Mouse (Mus musculus): ENCODE measurements around the gene Sptb.

The Sptb gene

DNA sequence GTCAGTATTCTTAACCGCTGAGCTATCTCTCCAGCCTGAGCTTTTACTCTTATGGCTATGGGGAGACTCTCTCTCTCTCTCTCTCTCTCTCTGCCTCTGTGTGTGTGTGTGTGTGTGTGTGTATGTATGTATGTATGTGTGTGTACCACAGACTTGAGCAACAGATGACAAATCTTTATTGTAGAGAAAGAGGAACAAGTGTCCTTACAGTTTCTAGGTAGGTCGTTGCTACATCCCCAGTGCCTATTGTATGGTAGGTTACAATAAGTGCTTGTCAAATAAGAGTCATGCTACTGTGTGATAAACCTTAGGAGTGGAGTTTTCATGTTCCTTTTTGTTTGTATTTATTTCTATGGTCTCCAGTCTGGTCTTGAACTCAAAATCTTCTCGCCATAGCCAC is 170.2 kb downstream of the Sptb start:
- DNase-seq = no peak

GRCm38 (mm10) chr12:76537434-76537833 is 172.9 kb downstream of the Sptb start:
- peak; percentile 44 to 82 for DNase-seq

GRCm38 (mm10) chr12:76536591-76537153 is 173.7 kb downstream of the Sptb start:
- no peak for DNase-seq

DNA sequence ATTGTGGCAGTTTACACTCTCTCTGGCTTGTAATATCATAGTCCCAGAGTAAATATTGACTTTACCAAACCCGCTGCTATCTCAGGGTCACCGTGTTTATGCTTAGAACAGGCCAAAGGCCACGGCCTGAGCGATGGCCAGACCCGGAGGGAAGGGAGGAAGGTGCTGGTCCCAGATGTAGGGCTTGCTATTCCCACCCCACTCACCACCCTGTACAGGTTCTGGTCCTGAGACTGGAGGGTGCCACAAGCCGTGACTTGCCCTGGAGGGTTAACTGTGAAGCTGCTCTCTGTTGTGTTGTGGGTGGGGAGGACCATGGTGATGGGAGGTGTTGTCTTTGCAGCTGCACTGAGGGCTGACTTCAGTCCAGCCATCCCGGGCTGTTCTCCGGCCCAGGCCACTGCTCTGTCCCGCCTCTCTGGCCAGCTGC is 174.9 kb downstream of the Sptb start:
- no peak for DNase-seq

DNA sequence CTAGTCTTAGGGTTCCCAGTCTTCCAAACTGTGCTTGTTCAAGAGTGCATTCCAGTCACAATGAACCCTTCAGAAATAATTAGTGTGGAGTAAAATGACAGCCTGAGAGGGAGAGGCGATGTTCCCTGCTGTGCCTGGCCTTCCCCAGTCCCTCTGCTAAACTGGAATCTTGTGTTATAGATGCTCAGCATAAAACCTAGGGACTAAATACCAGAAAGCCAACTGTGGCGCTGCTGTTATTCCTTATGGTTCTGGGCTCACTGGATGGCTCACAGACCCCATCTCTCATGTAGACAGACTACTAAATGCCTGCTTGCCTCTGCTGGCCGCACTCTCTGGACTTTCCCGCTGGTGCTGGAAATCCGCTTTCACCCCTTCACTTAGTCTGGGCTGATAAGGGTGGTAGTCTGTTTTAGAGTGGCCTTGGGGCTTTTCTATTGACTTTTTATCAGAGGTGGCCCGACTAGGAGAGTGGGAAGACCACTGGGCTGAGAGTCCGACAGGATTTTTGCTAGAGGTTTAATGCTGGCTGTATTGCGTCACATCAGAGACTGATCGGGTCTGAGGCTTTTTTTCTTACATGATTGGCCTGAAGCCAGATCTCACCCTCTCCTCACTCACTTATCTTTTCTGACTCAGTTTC is 175.6 kb downstream of the Sptb start:
- DNase-seq = no peak

DNA sequence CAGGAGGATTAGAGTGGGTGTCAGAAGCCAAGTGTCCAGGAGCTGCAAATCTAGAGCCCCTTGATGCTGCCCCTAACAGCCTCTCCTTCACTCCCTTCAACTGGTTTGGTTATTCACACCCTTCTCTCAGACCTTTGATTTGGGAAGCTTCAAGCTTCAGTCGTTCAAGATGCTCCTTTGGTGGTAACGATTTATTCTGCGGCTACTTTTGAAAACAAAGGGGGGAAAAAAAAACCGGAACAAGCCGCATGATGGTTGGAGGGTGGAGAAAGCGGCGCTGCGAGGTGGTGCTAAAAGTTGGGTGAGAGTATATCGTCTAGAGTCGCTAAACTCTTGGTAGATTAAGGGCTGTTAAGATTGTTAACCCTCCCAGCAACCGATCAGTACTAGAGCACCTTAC is 176.1 kb downstream of the Sptb start:
- no peak for DNase-seq

GRCm38 (mm10) chr12:76533377-76534222 is 176.7 kb downstream of the Sptb start:
- peak; percentile 51 to 98 for DNase-seq

- peak in 1 of 2 experiments; percentile 95 for DNase-seq
Measured at GRCm38 (mm10) chr12:76532926-76533376, 177.4 kb downstream of the Sptb start.

DNA sequence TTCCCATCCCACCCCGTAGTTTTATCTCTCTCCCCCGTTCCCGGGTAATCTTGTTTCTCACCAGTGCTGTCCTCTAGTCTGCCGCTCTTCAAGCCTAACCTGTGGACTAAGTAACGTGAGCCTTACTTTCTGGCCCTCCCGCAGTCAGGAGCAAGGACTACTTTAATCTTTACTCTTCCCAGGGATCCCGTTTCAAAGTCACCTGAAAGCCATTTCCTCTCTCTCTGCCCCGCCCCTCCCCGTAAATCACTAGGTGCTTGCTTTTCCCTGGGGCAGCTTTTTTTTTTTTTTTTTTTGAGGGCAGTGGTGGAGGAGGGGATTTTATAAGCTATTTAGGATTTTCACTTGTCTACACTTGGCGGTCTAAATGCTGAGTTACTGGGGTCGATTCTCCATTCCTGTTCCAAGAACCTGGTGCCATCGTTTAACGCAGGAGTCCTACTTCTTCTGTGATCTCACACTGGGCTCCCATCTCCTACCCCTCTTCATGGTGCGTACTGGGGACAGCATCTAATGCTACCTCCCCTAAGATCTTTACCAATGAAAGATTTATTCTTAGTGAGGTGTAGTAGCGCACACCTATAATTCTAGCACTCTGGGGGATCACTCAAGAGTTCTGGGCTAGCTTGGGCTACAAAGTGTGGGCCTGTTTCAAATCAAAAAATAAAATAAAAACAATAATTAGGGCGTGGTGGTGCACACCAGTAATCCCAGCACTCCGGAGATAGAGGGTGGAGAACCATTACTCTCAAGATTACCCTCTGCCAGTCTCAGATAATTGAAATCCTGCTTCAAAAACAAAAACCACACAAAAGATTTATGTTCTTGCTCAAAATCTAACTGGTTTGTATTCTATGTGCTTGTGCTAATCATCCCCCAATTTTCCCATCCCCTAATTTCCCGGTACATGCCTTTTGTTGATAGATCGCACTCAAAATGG is 178.1 kb downstream of the Sptb start:
- DNase-seq = peak; percentile 81 to 89

DNA sequence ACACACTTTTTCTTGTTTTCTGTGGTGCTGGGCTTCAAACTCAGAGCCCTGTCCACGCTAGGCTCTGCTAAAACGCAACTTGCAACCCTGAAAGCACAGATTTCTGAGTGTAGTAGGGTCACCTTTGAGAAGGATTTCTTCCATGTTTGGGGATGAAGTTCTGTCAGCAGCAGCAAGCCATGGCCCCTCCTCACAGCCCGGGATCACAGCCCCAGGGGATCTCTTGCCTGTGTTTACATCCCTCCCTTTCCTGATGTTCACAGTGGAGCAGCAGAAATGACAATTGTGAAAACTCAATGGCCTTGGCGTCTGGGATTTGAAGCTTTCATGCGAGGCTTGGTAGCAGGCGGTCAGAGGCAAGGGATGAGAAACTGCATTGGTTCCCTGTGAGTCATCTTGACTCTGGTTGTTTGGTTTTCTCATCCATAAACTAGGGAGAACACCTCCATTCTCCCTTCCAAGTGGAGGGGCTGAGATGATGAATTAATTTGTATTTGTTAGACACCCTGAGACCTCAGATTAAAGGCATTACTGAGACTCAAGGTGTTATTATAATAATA is 179.7 kb downstream of the Sptb start, which contains the start of gene Plekhg3:
Gene Plekhg3, plus strand, starts transcription at position 312 of the 560 bp plus-strand sequence.
- no peak for DNase-seq
